Mouse (Mus musculus) CH12.LX (cell line): Measurements from ENCODE around the gene Prkce. TPM values are rescaled to one million over a fixed set of nuclear protein-coding genes. Genes with fewer than 3 reads are reported as not detected.

Source experiments
- DNase-seq: peaks from one replicate; pipeline ENCODE4 v3.0.0-alpha.2; 2013; ENCODE audit errors: extremely low read depth
- H3K27ac ChIP-seq: 2 replicates; pipeline ENCODE4 v1.5.1; 2012; ENCODE audit warnings: low read depth, mild to moderate bottlenecking, control low read depth, moderate library complexity; ENCODE audit not compliant: insufficient read depth
- H3K27me3 ChIP-seq: replicated peaks from 2 replicates; pipeline ENCODE3; 2012; ENCODE audit warnings: inconsistent platforms
- H3K36me3 ChIP-seq, 2 experiments: replicated peaks in 1 of 2; 2 replicates each; pipeline versions ENCODE3 to v1.6.1; 2012; ENCODE audit warnings: inconsistent platforms in 1 of 2, low read length in 1 of 2, mild to moderate bottlenecking in 1 of 2, mixed read lengths in 1 of 2, moderate library complexity in 1 of 2; ENCODE audit not compliant: control insufficient read depth in 1 of 2, insufficient read depth in 1 of 2
- H3K4me1 ChIP-seq, 2 experiments: 2 replicates each; pipeline ENCODE4 v1.6.1; 2012; ENCODE audit warnings: inconsistent platforms in 1 of 2, moderate library complexity in 1 of 2; ENCODE audit not compliant: insufficient read depth in 2 of 2, control insufficient read depth in 1 of 2
- H3K4me2 ChIP-seq: 2 replicates; pipeline ENCODE4 v1.6.1; 2012; ENCODE audit warnings: low read depth, mild to moderate bottlenecking, control low read depth; ENCODE audit not compliant: poor library complexity, insufficient read depth, severe bottlenecking
- H3K4me3 ChIP-seq, 3 experiments: fragments of 150-350 bp in 1 of 3; sonication (generic) in 1 of 3; replicated peaks in 1 of 3; 2 replicates each; pipeline versions ENCODE3 to v1.5.1; 2011 to 2012; ENCODE audit warnings: low read depth in 2 of 3, low read length in 2 of 3, mild to moderate bottlenecking in 2 of 3, moderate library complexity in 2 of 3, control low read depth in 1 of 3, improper control_type of control experiment in 1 of 3, inconsistent platforms in 1 of 3, mixed read lengths in 1 of 3; ENCODE audit not compliant: poor library complexity in 1 of 3
- H3K79me2 ChIP-seq: replicated peaks from 2 replicates; pipeline ENCODE4 v1.6.1; 2012; ENCODE audit warnings: mild to moderate bottlenecking, moderate library complexity; ENCODE audit not compliant: control insufficient read depth, poor library complexity, insufficient read depth, severe bottlenecking; ENCODE audit errors: extremely low read depth
- H3K9ac ChIP-seq: 2 replicates; pipeline ENCODE4 v1.6.1; 2012; ENCODE audit warnings: low read depth, mild to moderate bottlenecking, control low read depth, moderate library complexity; ENCODE audit not compliant: insufficient read depth
- H3K9me3 ChIP-seq: replicated peaks from 2 replicates; pipeline ENCODE3; 2012; ENCODE audit warnings: low read length, inconsistent platforms, mixed read lengths
- CTCF ChIP-seq, 2 experiments: IDR thresholded peaks in 1 of 2; conservative IDR thresholded peaks in 1 of 2; 2 replicates each; pipeline ENCODE4 v1.5.1; 2011 to 2012; ENCODE audit warnings: low read depth in 2 of 2, low read length in 2 of 2, improper control_type of control experiment in 1 of 2, inconsistent platforms in 1 of 2, mild to moderate bottlenecking in 1 of 2, moderate library complexity in 1 of 2
- EP300 ChIP-seq: IDR thresholded peaks from 2 replicates; pipeline ENCODE4 v1.6.1; 2011; ENCODE audit warnings: low read length, improper control_type of control experiment
- IRF4 ChIP-seq: IDR thresholded peaks from 2 replicates; pipeline ENCODE4 v1.6.1; 2014; ENCODE audit warnings: low read depth, mild to moderate bottlenecking, inconsistent platforms, low read length, improper control_type of control experiment
- JUN ChIP-seq: IDR thresholded peaks from 2 replicates; pipeline ENCODE4 v1.6.1; 2011; ENCODE audit warnings: low read depth, mild to moderate bottlenecking, low read length, improper control_type of control experiment, moderate library complexity; ENCODE audit not compliant: insufficient read depth
- JUND ChIP-seq: conservative IDR thresholded peaks from 2 replicates; pipeline ENCODE4 v1.6.1; 2011; ENCODE audit warnings: low read depth, low read length, improper control_type of control experiment
- KAT2A ChIP-seq: IDR thresholded peaks from 2 replicates; pipeline ENCODE4 v1.6.1; 2012; ENCODE audit warnings: low read length, improper control_type of control experiment, inconsistent platforms; ENCODE audit not compliant: insufficient replicate concordance
- MAFK ChIP-seq: IDR thresholded peaks from 2 replicates; pipeline ENCODE4 v1.6.1; 2011; ENCODE audit warnings: low read length, improper control_type of control experiment; ENCODE audit not compliant: insufficient replicate concordance
- MAX ChIP-seq: IDR thresholded peaks from 2 replicates; pipeline ENCODE4 v1.6.1; 2011; ENCODE audit warnings: low read length, improper control_type of control experiment
- MEF2A ChIP-seq: IDR thresholded peaks from 2 replicates; pipeline ENCODE4 v1.6.1; 2014; ENCODE audit warnings: low read depth, mild to moderate bottlenecking, inconsistent platforms, low read length, improper control_type of control experiment, borderline replicate concordance
- MXI1 ChIP-seq: IDR thresholded peaks from 2 replicates; pipeline ENCODE4 v1.6.1; 2011; ENCODE audit warnings: mild to moderate bottlenecking, low read depth, low read length, improper control_type of control experiment
- NRF1 ChIP-seq: IDR thresholded peaks from 2 replicates; pipeline ENCODE4 v1.6.1; 2014; ENCODE audit warnings: low read depth, mild to moderate bottlenecking, inconsistent platforms, low read length, improper control_type of control experiment, moderate library complexity
- RAD21 ChIP-seq: IDR thresholded peaks from 2 replicates; pipeline ENCODE4 v1.6.1; 2011; ENCODE audit warnings: low read depth, mild to moderate bottlenecking, low read length, improper control_type of control experiment, moderate library complexity
- SMC3 ChIP-seq: IDR thresholded peaks from 2 replicates; pipeline ENCODE4 v1.6.1; 2011; ENCODE audit warnings: low read depth, low read length, improper control_type of control experiment
- dilution Hi-C: fragments of 300-500 bp; cut with MboI; formaldehyde crosslinking; loops from 2 replicates; pipeline ENCODE4 v1.14.3; 2020; ENCODE audit warnings: low sequenced_read_pairs; ENCODE audit not compliant: extremely low pct_unique_long_range_greater_than_20kb, extremely low pct_ligation_motif_present
- in situ Hi-C: fragments of 300-500 bp; cut with MboI; formaldehyde crosslinking; loops from 3 replicates; pipeline ENCODE4 v1.14.3; 2019; ENCODE audit warnings: low sequenced_read_pairs, low pct_ligation_motif_present, low pct_unique_long_range_greater_than_20kb, mixed read lengths
- polyA plus RNA-seq: library from polyadenylated mRNA; unstranded; fragments of >175 nt; gene quantifications from 2 replicates; pipeline ENCODE4 v1.2.1, GENCODE M21; 2012; ENCODE audit warnings: low read depth; ENCODE audit not compliant: insufficient read length
- total RNA-seq, 2 experiments: library from RNA; depleted of rRNA; stranded (reverse); fragments of 300-350 nt in 1 of 2; fragments of >200 nt in 1 of 2; gene quantifications; 2 replicates each; pipeline ENCODE4 v1.2.3; 2012 to 2014

The Prkce gene
- total and polyA plus RNA-seq, 3 experiments, result 4.1 to 13.2 (median 11.4) TPM

DNA sequence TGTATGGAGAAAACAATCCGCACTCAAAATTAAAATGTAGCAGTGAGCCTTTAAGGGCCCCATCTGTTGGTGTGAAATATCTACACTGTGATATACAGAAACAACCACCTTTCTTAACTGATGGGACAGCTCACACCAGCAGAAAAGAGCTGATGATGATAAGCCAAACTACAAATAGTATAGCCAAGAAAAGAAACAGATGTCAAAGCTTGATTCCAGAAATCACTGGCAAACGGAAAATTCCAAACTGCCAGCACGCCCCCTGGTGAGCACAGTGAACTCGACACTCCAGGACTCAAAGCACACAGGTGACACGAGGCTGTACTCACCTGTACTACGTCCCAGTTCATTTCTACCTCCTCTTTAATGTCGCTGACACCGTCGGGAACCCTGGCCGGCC lies 31.8 kb upstream of the Prkce start:
- no peak for DNase-seq
- H3K36me3 ChIP-seq, result peaks cover 65 to 86% of the 10 kb centered on the region in 2 experiments
- H3K4me1 ChIP-seq, result peaks cover 0 to 44% of the 10 kb centered on the region in 2 experiments; a peak in 3 of 4 replicates
- H3K9me3 ChIP-seq, result no peaks in the 10 kb centered on the region
- in situ Hi-C loops (no loop called here), dilution Hi-C loops (no loop called here)
- H3K79me2 ChIP-seq, result no peaks in the 10 kb centered on the region; the same call in 1 of the 2 replicates
- H3K27ac ChIP-seq, result no peak overlapping the region
- no peak overlapping the region for H3K4me2 ChIP-seq
- H3K4me3 ChIP-seq, result no peak overlapping the region
- H3K9ac ChIP-seq, result no peak overlapping the region
- H3K27me3 ChIP-seq, result no peaks in the 10 kb centered on the region
- TF ChIP-seq CTCF (conservative IDR thresholded peaks at IDR 0.05 in 1 of 2, IDR thresholded peaks at IDR 0.05 in 1 of 2; ENCODE audit: low read depth in 2 of 2, low read length in 2 of 2) (peak; percentile 15 to 50; a peak in 3 of 4 replicates), JUND (peak; percentile 52), EP300 (0 out of 2 replicates have a peak, but pooled peaks have one; percentile 21), MAFK (no peak), NRF1 (no peak), JUN (0 out of 2 replicates have a peak, but pooled peaks have one; percentile 11), SMC3 (no peak), IRF4 (peak; percentile 64; the same call in 1 of the 2 replicates), MEF2A (peak; percentile 74; the same call in 1 of the 2 replicates)

DNA sequence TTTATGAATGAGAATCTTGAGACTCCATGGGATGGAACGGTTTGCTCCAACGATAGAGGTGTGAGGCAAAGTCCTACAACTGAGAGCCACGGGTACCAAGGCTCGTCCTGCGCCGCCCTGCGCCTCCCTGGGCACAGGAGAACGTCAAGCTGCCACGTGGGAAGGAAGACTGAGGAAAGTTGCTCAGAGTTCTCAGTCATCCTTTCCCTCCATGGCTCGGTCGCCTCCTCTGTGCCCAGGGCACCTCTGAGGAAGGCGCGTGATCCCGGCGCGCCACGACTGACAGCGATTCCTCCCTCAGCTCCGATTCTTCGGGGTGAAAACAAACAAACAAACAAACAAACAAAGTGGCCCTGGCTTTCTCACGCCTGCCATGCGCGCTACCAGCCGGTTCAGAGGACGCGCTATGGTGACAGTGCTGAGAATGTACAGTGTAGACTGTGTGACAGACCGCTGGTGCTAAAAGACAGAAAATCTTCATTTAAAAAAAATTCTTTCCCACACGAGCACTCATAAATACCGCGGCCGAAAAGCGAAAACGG lies 23.0 kb upstream of the Prkce start:
- Histone ChIP-seq H3K9me3 (no peaks in the 10 kb centered on the region), H3K4me1 (peaks cover 0 to 30% of the 10 kb centered on the region in 2 experiments; a peak in 3 of 4 replicates), H3K9ac (peak overlapping the region; percentile 62), H3K27me3 (no peaks in the 10 kb centered on the region), H3K4me3 (peak overlapping the region; percentile 59 to 88 (median 81)), H3K79me2 (peaks cover 15% of the 10 kb centered on the region), H3K27ac (peak overlapping the region; percentile 13; the same call in 1 of the 2 replicates), H3K4me2 (peak overlapping the region; percentile 87), H3K36me3 (peaks cover 16 to 30% of the 10 kb centered on the region in 2 experiments)
- dilution Hi-C loops, result no loop called here
- DNase-seq, result no peak
- 0 out of 2 replicates have a peak, but pooled peaks have one; percentile 9 for TF ChIP-seq MAX
- TF ChIP-seq KAT2A, result no peak
- no peak for TF ChIP-seq RAD21
- TF ChIP-seq MXI1, result peak; percentile 24; the same call in 1 of the 2 replicates
- in situ Hi-C loops, result no loop called here
